Mouse (Mus musculus) ES-E14 (cell line): ENCODE data around the gene Erg.

Experiments
- CHD2 ChIP-seq: IDR thresholded peaks from 2 replicates; pipeline ENCODE4 v1.6.1; 2014; ENCODE audit warnings: mild to moderate bottlenecking, low read depth, low read length, inconsistent platforms
- HCFC1 ChIP-seq: IDR thresholded peaks from 2 replicates; pipeline ENCODE4 v1.6.1; 2012; ENCODE audit warnings: low read length, inconsistent platforms, borderline replicate concordance; ENCODE audit not compliant: insufficient read depth
- MAFK ChIP-seq: IDR thresholded peaks from 2 replicates; pipeline ENCODE4 v1.6.1; 2014; ENCODE audit warnings: mild to moderate bottlenecking, low read depth, low read length, inconsistent platforms; ENCODE audit not compliant: insufficient read depth
- ZC3H11A ChIP-seq: IDR thresholded peaks from 2 replicates; pipeline ENCODE4 v1.6.1; 2012; ENCODE audit warnings: low read depth, mild to moderate bottlenecking, inconsistent platforms, low read length, borderline replicate concordance
- ZNF384 ChIP-seq: IDR thresholded peaks from 2 replicates; pipeline ENCODE4 v1.6.1; 2012; ENCODE audit warnings: low read depth, low read length, inconsistent platforms

GRCm38 (mm10) chr16:95631816-95632215, 45.4 kb upstream of the Erg start:
- no peak for TF ChIP-seq HCFC1
- no peak for TF ChIP-seq ZC3H11A
- no peak for TF ChIP-seq MAFK
- no peak for TF ChIP-seq ZNF384
- TF ChIP-seq CHD2 = no peak
